Mouse (Mus musculus) right cerebral cortex, postnatal 14 days (tissue): ENCODE results near the gene Speg.

Source experiments
- DNase-seq: peaks from one replicate; pipeline ENCODE4 v3.0.0; 2022

Speg gene

GRCm38 (mm10) chr1:75374950-75375936, at the start of gene Speg:
TSS of gene Speg (plus strand) at chr1:75375297.
- no peak for DNase-seq

DNA sequence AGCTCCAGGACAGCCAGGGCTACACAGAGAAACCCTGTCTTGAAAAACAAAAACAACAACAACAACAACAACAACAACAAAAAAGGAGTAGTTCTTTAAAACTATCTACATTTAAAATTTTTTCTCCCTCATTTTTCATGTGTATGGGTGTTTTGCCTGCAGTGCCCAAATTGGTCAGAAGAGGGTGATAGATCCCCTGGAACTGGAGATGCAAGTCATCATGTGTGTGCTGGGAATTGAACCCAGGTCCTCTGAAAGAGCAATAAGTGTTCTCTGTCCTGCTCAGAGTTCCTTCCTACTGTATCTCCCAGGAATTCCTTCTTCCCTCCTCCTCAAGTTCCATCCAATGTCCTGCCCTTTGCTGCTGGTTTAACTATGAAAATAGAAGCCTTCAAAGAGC, 47.6 kb upstream of the Speg start:
- no peak for DNase-seq

DNA sequence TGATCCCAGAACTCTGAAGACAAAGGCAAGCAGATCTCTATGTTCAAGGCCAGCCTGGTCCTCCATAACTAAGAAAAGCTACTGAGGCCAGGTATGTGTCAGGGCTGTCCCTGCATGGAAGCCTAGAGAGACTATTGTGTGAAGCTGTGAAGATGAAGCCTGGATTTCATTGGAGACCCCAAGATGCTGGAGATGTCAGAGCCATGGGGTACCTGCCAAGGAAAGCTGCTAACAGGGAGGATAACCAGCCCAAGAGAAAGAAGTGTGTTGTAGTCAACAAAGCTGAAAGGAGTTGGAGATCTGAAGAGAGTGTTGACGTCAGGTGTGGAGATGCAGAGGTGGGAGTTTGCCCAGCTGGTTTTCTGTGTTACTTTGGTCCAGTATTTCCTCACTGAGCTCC, 43.8 kb upstream of the Speg start:
- DNase-seq, result no peak

DNA sequence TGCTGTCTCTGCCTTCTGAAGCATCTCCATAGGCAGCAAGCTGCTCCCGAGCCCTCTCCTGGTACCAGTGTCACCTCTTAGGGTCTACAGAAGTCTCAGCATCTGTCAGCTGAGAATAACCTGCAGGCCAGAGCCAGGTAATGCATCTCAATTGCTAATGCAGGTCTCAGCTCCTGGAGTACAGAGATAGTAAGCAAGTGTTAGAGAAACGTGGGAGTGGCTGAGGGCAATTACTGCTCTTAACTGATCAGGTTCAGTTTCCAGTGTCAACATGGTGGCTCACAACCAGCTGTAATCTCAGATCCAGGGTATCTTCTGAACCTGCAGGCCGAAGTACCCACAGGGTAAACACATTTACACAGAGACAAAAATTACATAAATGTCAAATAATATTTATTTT, 38.6 kb upstream of the Speg start:
- DNase-seq, result no peak

- DNase-seq, result no peak
Observed at GRCm38 (mm10) chr1:75337097-75337496, 38.0 kb upstream of the Speg start.

DNA sequence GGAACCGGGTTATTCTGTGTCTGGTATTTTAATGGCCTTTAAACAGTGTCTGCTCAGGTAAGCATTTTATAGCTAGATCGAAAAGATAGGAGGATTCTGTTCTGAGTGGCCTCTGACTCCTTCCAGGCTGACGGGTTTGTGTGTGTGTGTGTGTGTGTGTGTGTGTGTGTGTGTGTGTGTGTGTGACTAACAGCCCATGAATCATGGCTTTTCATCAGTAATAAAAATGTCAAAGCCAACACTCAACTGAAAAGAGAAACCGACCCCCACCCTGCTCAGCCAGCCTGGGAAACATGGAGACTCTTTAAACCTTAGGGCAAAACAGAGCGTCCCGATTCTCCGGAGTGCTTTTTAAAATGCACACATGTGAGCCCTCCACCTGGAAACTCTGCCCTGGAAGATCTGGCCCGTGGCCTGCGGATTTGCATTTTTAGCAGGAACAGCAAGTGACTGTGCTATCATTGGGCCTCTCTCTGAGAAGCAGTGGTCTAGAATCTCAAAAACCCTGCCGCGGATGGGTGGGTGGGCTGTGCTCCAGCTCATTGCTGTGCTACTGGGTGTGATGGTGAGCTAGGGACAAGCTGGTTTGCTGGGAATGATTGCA, 36.9 kb upstream of the Speg start:
- DNase-seq, result peak; percentile 38

GRCm38 (mm10) chr1:75339337-75339736, 35.8 kb upstream of the Speg start:
- no peak for DNase-seq

DNA sequence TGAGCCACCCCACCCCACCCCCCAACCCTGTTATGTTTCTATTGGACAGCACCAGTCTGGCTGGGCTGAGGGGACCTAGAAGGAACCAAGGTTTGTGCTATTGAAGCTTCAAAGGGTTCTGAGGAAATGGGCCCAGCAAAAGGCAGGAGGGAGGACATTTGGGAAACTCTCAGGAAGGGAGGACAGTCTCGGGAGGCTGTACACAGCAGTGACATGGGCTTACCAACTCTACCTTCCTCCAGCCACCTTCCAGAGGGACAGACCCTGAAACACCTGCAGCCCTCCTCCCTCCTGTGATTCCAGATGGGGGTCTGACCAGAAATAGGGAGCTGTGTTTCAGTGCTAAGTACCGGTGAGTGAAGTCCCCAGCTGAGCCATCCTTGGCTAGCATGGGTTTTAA, 34.6 kb upstream of the Speg start:
- DNase-seq, result no peak

DNA sequence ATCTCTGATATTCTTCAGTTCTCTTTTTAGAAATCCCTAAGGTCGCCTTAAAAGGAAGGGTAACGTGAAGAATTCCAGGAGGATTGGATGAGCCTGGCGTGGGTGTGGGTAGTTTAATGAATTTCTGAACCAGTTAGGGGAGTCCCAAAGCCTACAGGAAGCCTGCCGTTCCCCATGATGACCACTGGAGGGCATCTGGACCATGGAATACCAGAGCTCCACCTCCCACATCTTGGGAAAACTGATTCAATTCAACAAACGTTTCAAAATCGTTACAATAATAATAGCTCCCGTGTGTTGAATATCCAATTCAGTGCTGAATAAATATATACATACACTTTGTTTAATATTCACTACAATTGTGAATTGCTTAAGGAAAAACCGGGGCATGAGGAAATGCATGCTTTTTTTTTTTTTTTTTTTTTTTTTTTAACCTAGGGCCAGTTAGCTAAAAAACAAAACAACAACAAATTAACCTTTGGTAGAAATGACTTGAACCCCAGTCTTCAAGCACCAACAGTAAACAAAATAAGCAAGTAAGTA, 32.2 kb upstream of the Speg start:
- peak; percentile 48 for DNase-seq

- DNase-seq, result no peak
Observed at GRCm38 (mm10) chr1:75344291-75345035, 30.6 kb upstream of the Speg start.

GRCm38 (mm10) chr1:75345036-75345935, 29.8 kb upstream of the Speg start:
- no peak for DNase-seq

DNA sequence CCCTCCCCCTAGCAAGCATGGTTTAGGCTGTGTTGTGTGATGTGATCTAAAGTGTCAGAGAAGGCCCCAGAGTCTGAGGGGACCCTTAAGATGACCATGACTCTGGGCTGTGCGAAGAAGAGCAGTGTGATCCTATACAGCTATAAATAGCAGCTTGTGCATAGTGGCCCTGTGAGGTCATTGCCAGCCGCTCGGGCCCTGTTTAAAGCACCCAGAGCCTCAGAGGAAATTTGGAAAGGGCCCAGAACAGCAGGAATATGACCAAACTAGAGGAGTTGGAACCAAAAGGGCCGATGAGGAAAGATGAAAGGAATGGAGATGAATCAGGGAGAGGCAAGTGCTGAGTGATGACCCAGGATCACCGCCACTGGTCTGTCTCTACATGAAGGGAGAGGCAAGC, 27.8 kb upstream of the Speg start:
- no peak for DNase-seq

- no peak for DNase-seq
Observed at GRCm38 (mm10) chr1:75349275-75349674, 25.8 kb upstream of the Speg start.

DNA sequence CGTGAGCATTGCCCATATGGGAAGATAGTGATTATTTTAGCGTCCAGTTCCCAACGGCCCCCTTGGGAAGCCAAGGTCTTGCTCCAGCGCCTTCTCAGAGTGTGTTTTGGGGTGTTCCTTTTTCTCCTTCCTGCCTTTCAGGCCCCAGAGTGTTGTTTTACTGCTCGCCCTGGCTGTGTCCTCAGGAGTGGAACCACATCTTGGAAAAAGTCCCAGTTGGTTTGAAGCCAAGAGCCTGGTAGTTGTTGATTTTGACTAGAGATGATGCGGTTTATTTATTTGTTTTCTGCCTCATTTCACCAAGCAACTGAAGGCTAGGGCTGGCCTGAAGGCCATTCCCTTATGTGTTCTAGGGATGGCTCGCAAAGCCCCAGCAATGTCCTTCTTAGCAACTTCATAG, 17.8 kb upstream of the Speg start:
- DNase-seq, result peak; percentile 26

DNA sequence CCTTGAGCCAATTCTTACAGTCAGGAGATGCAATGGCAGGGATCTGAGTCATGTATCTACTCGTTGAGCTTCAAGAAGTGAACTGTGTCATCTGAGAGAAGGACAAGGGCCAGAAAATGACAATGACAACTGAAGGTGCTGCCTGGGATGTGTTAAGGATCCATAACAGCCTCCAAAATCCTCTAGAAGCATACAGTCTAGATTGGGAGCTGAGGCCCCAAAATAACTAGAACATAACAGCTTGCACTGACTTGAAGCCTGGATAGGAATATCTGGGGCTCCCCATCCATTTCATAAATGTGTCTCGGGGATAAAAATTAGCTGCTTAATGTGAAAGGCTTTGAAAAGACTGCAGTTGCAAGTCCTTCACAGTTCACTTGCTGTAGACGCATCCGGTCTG, 17.1 kb upstream of the Speg start:
- DNase-seq, result no peak

DNA sequence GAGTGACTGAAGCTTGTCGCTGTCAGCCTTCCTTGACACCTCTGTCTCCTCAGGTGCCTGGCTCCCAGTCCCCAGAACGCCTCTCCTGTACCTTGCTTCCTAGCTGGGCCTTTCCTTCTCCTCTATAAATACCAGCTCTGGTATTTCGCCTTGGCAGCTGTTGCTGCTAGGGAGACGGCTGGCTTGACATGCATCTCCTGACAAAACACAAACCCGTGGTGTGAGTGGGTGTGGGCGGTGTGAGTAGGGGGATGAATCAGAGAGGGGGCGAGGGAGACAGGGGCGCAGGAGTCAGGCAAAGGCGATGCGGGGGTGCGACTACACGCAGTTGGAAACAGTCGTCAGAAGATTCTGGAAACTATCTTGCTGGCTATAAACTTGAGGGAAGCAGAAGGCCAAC, 15.8 kb upstream of the Speg start:
- DNase-seq, result peak; percentile 50

DNA sequence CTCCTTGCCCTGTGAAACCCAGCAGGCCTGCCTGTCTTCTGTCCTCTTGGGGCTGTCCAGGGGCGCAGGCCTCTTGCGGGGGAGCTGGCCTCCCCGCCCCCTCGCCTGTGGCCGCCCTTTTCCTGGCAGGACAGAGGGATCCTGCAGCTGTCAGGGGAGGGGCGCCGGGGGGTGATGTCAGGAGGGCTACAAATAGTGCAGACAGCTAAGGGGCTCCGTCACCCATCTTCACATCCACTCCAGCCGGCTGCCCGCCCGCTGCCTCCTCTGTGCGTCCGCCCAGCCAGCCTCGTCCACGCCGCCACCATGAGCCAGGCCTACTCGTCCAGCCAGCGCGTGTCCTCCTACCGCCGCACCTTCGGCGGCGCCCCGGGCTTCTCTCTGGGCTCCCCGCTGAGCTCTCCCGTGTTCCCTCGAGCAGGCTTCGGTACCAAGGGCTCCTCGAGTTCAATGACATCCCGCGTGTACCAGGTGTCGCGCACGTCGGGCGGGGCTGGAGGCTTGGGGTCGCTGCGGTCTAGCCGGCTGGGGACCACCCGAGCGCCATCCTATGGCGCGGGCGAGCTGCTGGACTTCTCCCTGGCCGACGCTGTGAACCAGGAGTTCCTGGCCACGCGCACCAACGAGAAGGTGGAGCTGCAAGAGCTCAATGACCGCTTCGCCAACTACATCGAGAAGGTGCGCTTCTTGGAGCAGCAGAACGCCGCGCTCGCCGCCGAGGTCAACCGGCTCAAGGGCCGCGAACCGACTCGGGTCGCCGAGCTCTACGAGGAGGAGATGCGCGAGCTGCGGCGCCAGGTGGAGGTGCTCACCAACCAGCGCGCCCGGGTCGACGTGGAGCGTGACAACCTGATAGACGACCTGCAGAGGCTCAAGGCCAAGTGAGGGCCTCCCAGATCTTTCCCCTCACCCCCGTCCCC, 14.7 kb upstream of the Speg start, which contains the start of gene Des:
Gene Des, plus strand, starts transcription at position 218 of the 920 bp plus-strand sequence.
- DNase-seq, result no peak

DNA sequence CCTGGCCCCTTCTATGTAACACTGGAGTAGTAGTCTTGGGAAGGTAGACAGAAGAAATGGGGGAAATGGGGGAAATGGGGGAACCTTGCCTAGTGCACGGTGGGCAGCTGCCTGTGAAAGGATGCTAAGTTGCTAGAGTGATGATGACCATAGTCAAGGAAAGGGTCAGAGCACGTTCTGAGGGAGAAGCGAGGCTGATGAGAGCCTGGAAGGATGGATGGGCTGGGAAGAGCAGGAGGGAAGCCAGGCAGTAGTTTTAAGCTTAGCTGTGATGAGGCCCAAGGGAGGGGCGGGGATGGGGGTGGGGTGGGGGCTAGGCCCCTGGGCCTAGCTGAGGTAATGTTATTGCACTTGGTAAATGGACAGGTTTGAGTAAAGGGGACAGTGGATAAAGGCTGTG, 14.0 kb upstream of the Speg start:
- DNase-seq, result no peak

- DNase-seq, result no peak
Observed at GRCm38 (mm10) chr1:75361750-75362149, 13.3 kb upstream of the Speg start.

- no peak for DNase-seq
Observed at GRCm38 (mm10) chr1:75363868-75364267, 11.2 kb upstream of the Speg start.
